In genomic region chr10:128086391-128086790, GRCm38 (mm10) we compare ENCODE assay signal across 9 mouse cellular contexts. TPM values are rescaled to one million over a fixed set of nuclear protein-coding genes. Genes with fewer than 3 reads are reported as not detected.
DNase-seq lines count a peak whose midpoint lies in the region; TF ChIP-seq lines count a peak whose summit lies in the region.
"Had no signal": no experiment of that assay in that cellular context is flagged by ENCODE, and none has a peak within 500 bp of the region (broad histone marks: within the 10 kb centered on the region; RNA-seq: fewer than 3 reads in every experiment).

No protein-coding gene starts in this region.

- H3K36me3 ChIP-seq in spleen, adult 2 months (ENCODE audit: control insufficient read depth, insufficient read depth, low read length), result peaks cover 44% of the 10 kb centered on the region

- no peak for TF ChIP-seq POLR2A in spleen, adult 2 months (IDR thresholded peaks at IDR 0.05; ENCODE audit: low read depth, low read length)

- intact Hi-C loops in heart, postnatal 25 days (cut with DNase I), result no loop called here

- no peak overlapping the region for H3K4me3 ChIP-seq in spleen, adult 2 months (ENCODE audit: extremely low read depth, insufficient read depth, insufficient read length)
- H3K4me3 ChIP-seq: neural tube, embryonic 13.5 days had no signal

- peak; percentile 92 for DNase-seq in heart, adult 11 months
- DNase-seq in heart, postnatal 25 days (ENCODE audit: low spot score), result no peak
- no peak for DNase-seq in spleen, adult 2 months (ENCODE audit: low read depth in 1 of 2, low spot score in 2 of 2)
- no peak for DNase-seq in spleen, adult 12 weeks (ENCODE audit: low spot score)
- DNase-seq in cerebellum, postnatal 14 days, result peak; percentile 48 to 71
- peak; percentile 36 for DNase-seq in lung, postnatal 14 days
- DNase-seq in left cerebral cortex, adult 9 months (ENCODE audit: low spot score in 2 of 2), result no peak
- no peak for DNase-seq in ovary, postnatal 14 days (ENCODE audit: low spot score)

- 73% methylated on average over 6 of the region's 6 CpGs for WGBS in spleen, adult 2 months

- H3K27me3 ChIP-seq in spleen, adult 2 months (ENCODE audit: control insufficient read depth, insufficient read depth, low read length), result no peaks in the 10 kb centered on the region
- H3K27me3 ChIP-seq: neural tube, embryonic 13.5 days had no signal

- peak; percentile 19; the same call in 1 of the 2 replicates for TF ChIP-seq CTCF in spleen, adult 2 months (IDR thresholded peaks at IDR 0.05; ENCODE audit: extremely low read depth, insufficient read depth, insufficient read length, insufficient replicate concordance)

- H3K4me1 ChIP-seq in spleen, adult 2 months (ENCODE audit: control insufficient read depth, insufficient read depth, insufficient read length), result 0 out of 2 replicates have a peak, but pooled peaks cover 3% of the 10 kb centered on the region

- H3K27ac ChIP-seq in spleen, adult 2 months (ENCODE audit: insufficient read depth, low read length), result no peak overlapping the region
- H3K27ac ChIP-seq: neural tube, embryonic 13.5 days had no signal

RNA-seq across cellular contexts. Expression of gene Atp5b, which starts 3.3 kb away (rescaled TPM):
- total RNA-seq in heart, postnatal 25 days (2021), result 1,000 to 10,000 TPM; 9,293 to 9,309 TPM
- 803 and 1,529 TPM in 2 replicates for polyA plus RNA-seq in spleen, adult 2 months (2012; rRNA removed)

RNA-seq across cellular contexts. Expression of gene Baz2a, which starts 5.0 kb away (rescaled TPM):
- 10 to 100 TPM; 20.0 to 24.4 TPM for total RNA-seq in heart, postnatal 25 days (2021)
- 39.0 and 43.3 TPM in 2 replicates for polyA plus RNA-seq in spleen, adult 2 months (2012; rRNA removed)

RNA-seq across cellular contexts. Expression of gene Ptges3, which starts 27.6 kb away (rescaled TPM):
- 10 to 100 TPM; 77.8 to 89.3 TPM for total RNA-seq in heart, postnatal 25 days (2021)
- 20.2 and 59.3 TPM in 2 replicates for polyA plus RNA-seq in spleen, adult 2 months (2012; rRNA removed)

RNA-seq across cellular contexts. Expression of gene Naca, which starts 51.0 kb away (rescaled TPM):
- 100 to 1,000 TPM; 502 to 533 TPM for total RNA-seq in heart, postnatal 25 days (2021)
- 124 and 171 TPM in 2 replicates for polyA plus RNA-seq in spleen, adult 2 months (2012; rRNA removed)

Comparison
In these comparisons a context has a peak if more than half of its experiments do, and no peak if none do; other contexts are left out.
1. DNase-seq: peak in heart, adult 11 months (single experiment), cerebellum, postnatal 14 days (2 of 2) and lung, postnatal 14 days (single experiment); none in heart, postnatal 25 days (single experiment), spleen, adult 2 months (0 of 2), spleen, adult 12 weeks (single experiment), left cerebral cortex, adult 9 months (0 of 2) and ovary, postnatal 14 days (single experiment).